Mouse (Mus musculus) bone marrow, adult 2 months (tissue): Measurements from ENCODE around the gene Lin7a.

Experiments
- CTCF ChIP-seq: fragments of 200-500 bp; IDR thresholded peaks from 2 replicates; pipeline ENCODE4 v1.5.1; 2011; ENCODE audit warnings: low read length, control low read depth; ENCODE audit not compliant: control insufficient read depth, insufficient read depth
- POLR2A ChIP-seq: fragments of 200-500 bp; IDR thresholded peaks from 2 replicates; pipeline ENCODE4 v1.6.1; 2011; ENCODE audit warnings: low read depth, mild to moderate bottlenecking, control low read depth, low read length, borderline replicate concordance; ENCODE audit not compliant: control insufficient read depth

- TF ChIP-seq POLR2A (no peak), CTCF (no peak)
Observed at GRCm38 (mm10) chr10:107249056-107249455, 22.4 kb upstream of the Lin7a start.
